Mouse (Mus musculus) liver, postnatal 0 days (tissue): ENCODE results near the gene Avil. TPM values are rescaled to one million over a fixed set of nuclear protein-coding genes. Genes with fewer than 3 reads are reported as not detected.

ENCODE experiments used
- ATAC-seq: fragments of 200-750 bp; cut with Nextera tagmentation; 2 replicates; pipeline ENCODE4 v1.8.0; 2017; ENCODE audit warnings: mild to moderate bottlenecking, moderate library complexity
- DNase-seq: peaks from one replicate; pipeline ENCODE4 v3.0.0-alpha.2; 2016
- H3K27ac ChIP-seq: fragments of 300-500 bp; sonication (generic); 2 replicates; pipeline ENCODE4 v1.5.1; 2014; ENCODE audit warnings: antibody characterized with exemption, moderate library complexity, mild to moderate bottlenecking, low read depth
- H3K27me3 ChIP-seq: fragments of 300-500 bp; sonication (generic); 2 replicates; pipeline ENCODE4 v1.6.1; 2014; ENCODE audit warnings: low read length, control low read depth, mixed read lengths; ENCODE audit not compliant: insufficient read depth
- H3K36me3 ChIP-seq: fragments of 300-500 bp; sonication (generic); replicated peaks from 2 replicates; pipeline ENCODE4 v1.6.1; 2014; ENCODE audit warnings: mild to moderate bottlenecking, control low read depth, low read length, moderate library complexity, mixed read lengths; ENCODE audit not compliant: insufficient read depth
- H3K4me1 ChIP-seq: fragments of 300-500 bp; sonication (generic); 2 replicates; pipeline ENCODE4 v1.6.1; 2014; ENCODE audit warnings: antibody characterized with exemption, mild to moderate bottlenecking, control low read depth; ENCODE audit not compliant: insufficient read depth
- H3K4me2 ChIP-seq: fragments of 300-500 bp; sonication (generic); 2 replicates; pipeline ENCODE4 v1.6.1; 2014; ENCODE audit warnings: low read depth, mild to moderate bottlenecking, low read length, moderate library complexity, mixed read lengths
- H3K4me3 ChIP-seq: fragments of 300-500 bp; sonication (generic); 2 replicates; pipeline ENCODE4 v1.5.1; 2014; ENCODE audit warnings: low read depth, low read length
- H3K9ac ChIP-seq: fragments of 300-500 bp; sonication (generic); replicated peaks from 2 replicates; pipeline ENCODE4 v1.6.1; 2014; ENCODE audit warnings: mild to moderate bottlenecking, moderate library complexity
- H3K9me3 ChIP-seq: fragments of 300-500 bp; sonication (generic); 2 replicates; pipeline ENCODE4 v1.6.1; 2016; ENCODE audit warnings: mild to moderate bottlenecking, control low read depth, low read length, mixed read lengths
- CTCF ChIP-seq: sonication (generic); IDR thresholded peaks from 2 replicates; pipeline ENCODE4 v1.5.1; 2016; ENCODE audit warnings: antibody characterized with exemption, low read depth
- EP300 ChIP-seq: IDR thresholded peaks from 2 replicates; pipeline ENCODE4 v1.6.1; 2016; ENCODE audit warnings: antibody characterized with exemption, low read depth, mild to moderate bottlenecking
- WGBS: fragments of 180-500 bp; shearing (Covaris S2); extraction: QIAGEN DNeasy Blood & Tissue Kit; methylation state at CpG from one replicate; pipeline ENCODE4 v1.1.7; 2014; ENCODE audit not compliant: insufficient replicate concordance; 5-methylcytosine and 5-hydroxymethylcytosine counted together
- microRNA counts: library from miRNA; unstranded; fragments of <30 nt; microRNA quantifications from one replicate; lab custom pipeline; 2015
- microRNA-seq: library from miRNA; unstranded; fragments of <30 nt; microRNA quantifications from one replicate; pipeline ENCODE4, GENCODE M21; 2016
- polyA plus RNA-seq: library from polyadenylated mRNA; unstranded; fragments of >200 nt; fragmentation: Nextera tagmentation; extraction: Ambion mirVana; gene quantifications from 2 replicates; pipeline ENCODE4 v1.2.1, GENCODE M21; 2015

Avil gene
- polyA plus RNA-seq, 1 experiment from 2014 or later, result not detected

DNA sequence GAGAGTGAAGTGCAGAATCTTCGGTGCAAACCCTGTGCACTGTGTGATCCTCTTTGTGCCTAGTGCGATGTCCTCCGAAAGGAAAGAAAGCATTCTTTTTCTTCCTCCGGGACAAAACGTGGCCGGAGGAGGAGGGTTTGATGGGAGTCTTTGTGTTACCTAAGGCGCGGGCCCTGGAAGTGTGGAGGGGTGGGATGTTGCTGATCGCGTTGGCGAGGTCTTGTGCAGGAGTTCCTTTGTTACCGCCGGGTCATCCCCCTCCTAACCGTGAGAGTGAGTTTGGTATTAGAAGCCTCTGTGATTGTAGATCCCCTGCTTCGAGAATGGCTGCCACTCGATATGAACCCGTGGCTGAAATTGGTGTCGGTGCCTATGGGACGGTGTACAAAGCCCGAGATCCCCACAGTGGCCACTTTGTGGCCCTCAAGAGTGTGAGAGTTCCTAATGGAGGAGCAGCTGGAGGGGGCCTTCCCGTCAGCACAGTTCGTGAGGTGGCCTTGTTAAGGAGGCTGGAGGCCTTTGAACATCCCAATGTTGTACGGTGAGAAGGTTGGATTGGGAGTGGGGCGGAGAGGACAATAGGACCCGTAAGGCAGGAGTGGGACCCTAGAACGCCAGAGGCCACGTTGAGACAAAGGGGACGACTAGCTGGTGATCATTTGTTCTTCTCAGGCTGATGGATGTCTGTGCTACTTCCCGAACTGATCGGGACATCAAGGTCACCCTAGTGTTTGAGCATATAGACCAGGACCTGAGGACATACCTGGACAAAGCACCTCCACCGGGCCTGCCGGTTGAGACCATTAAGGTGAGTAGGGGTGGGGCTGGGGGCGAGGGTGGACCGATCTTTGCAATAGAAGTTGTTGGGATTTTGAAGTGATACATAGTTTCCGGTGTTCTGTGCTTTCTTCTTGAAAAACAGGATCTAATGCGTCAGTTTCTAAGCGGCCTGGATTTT is 63.7 kb downstream of the Avil start:
- WGBS, result 11% methylated on average over 37 of the region's 37 CpGs
- H3K4me1 ChIP-seq, result peaks cover 40% of the 10 kb centered on the region
- peak; percentile 0; the same call in 1 of the 2 replicates for ATAC-seq

DNA sequence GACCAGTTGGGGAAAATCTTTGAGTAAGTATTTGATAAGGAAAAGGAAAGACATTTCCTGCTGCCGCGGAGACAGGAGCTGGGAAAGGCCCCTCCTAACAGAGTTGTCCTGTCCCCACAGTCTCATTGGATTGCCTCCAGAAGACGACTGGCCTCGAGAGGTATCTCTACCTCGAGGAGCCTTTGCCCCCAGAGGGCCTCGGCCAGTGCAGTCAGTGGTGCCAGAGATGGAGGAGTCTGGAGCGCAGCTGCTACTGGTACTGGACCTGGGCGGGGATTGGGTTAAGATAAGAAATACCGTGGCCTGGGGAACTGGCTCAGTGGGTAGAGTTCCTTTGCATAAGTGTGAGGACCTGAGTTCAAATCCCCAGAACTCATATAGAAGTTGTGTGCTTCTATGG is 65.5 kb downstream of the Avil start:
- H3K9me3 ChIP-seq, result no peaks in the 10 kb centered on the region
- no peak overlapping the region for H3K4me3 ChIP-seq
- 67% methylated on average over 9 of the region's 9 CpGs for WGBS
- no peak overlapping the region for H3K4me2 ChIP-seq
- TF ChIP-seq EP300 (no peak), CTCF (no peak)
- peaks cover 30% of the 10 kb centered on the region for H3K36me3 ChIP-seq
- H3K4me1 ChIP-seq, result peaks cover 42% of the 10 kb centered on the region
- no peak overlapping the region for H3K9ac ChIP-seq
- no peak for DNase-seq
- H3K27me3 ChIP-seq, result peaks cover 9% of the 10 kb centered on the region
- no peak overlapping the region for H3K27ac ChIP-seq
- ATAC-seq, result no peak

More for the DNA sequence above, 63.7 kb downstream of the Avil start:
- peak overlapping the region; percentile 88 for H3K9ac ChIP-seq
- TF ChIP-seq CTCF (no peak), EP300 (no peak)
- H3K27me3 ChIP-seq, result peaks cover 25% of the 10 kb centered on the region
- H3K9me3 ChIP-seq, result no peaks in the 10 kb centered on the region
- peak overlapping the region; percentile 80 for H3K4me3 ChIP-seq
- no peak for DNase-seq
- peaks cover 30% of the 10 kb centered on the region for H3K36me3 ChIP-seq
- H3K4me2 ChIP-seq, result peak overlapping the region; percentile 95
- peak overlapping the region; percentile 87 for H3K27ac ChIP-seq

DNA sequence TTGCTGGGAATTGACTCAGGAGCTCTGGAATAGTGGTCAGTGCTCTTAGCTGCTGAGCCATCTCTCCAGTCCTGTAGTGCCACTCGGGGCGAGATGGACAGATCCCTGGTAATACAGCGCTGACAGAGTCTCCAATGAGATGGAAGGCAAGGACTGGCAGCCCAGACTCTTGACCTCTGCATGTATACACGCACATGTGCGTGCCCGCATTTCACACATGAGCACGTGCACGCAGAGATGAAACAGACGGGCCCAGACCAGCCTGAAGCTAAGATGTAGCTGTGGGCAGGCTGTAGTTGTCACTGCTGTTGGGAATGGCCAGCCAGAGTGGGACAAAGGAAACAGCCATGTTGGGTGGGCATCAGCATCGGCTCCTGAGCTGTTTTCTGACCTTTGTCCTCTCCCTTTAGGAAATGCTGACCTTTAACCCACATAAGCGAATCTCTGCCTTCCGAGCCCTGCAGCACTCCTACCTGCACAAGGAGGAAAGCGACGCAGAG is 66.1 kb downstream of the Avil start:
- Histone ChIP-seq H3K9me3 (no peaks in the 10 kb centered on the region), H3K4me2 (no peak overlapping the region), H3K36me3 (peaks cover 30% of the 10 kb centered on the region), H3K4me3 (no peak overlapping the region), H3K27me3 (peaks cover 3% of the 10 kb centered on the region), H3K9ac (no peak overlapping the region), H3K4me1 (peaks cover 47% of the 10 kb centered on the region), H3K27ac (peak overlapping the region; percentile 58)
- no peak for ATAC-seq
- peak; percentile 14 for DNase-seq
- no peak for TF ChIP-seq EP300
- no peak for TF ChIP-seq CTCF
- 78% methylated on average over 14 of the region's 14 CpGs for WGBS

DNA sequence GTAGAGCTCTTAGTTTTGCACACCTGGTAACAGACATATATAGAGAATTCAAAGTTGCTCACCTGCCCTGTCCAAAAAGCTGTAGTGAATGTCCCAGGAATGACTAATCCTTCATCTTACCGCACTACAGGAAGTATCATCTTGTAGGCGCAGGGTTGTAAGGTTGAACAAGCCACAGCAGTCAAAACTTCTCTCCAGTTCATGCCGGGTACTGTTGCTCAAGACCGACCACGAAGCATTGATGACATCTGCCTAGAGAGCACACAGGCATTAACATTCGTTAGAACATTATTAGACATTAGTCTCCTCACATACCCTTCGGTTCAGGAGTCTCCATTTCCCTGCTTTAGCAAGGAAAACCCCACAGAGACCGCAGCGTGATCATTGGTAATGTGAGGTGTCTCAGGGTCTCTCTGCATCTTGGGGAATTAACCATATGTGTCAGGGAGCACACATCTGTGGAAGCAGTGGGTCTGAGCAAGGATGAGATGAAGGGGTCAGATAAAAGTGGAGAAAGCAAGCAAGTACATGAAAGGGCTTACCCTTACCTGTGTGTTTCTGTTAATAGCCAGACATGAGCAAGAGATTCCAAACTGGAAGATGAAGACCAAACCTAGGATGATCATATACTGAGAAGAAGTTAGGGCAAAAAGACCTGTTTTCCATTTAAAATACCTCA is 68.0 kb downstream of the Avil start:
- TF ChIP-seq CTCF, result no peak
- peaks cover 40% of the 10 kb centered on the region for H3K4me1 ChIP-seq
- no peaks in the 10 kb centered on the region for H3K9me3 ChIP-seq
- 41% methylated on average over 9 of the region's 9 CpGs for WGBS
- H3K4me2 ChIP-seq, result peak overlapping the region; percentile 92
- H3K27ac ChIP-seq, result peak overlapping the region; percentile 91
- H3K36me3 ChIP-seq, result peaks cover 30% of the 10 kb centered on the region
- DNase-seq (peak; percentile 15), ATAC-seq (no peak)
- peak overlapping the region; percentile 72; the same call in 1 of the 2 replicates for H3K4me3 ChIP-seq
- H3K27me3 ChIP-seq, result no peaks in the 10 kb centered on the region
- peak overlapping the region; percentile 72 for H3K9ac ChIP-seq

DNA sequence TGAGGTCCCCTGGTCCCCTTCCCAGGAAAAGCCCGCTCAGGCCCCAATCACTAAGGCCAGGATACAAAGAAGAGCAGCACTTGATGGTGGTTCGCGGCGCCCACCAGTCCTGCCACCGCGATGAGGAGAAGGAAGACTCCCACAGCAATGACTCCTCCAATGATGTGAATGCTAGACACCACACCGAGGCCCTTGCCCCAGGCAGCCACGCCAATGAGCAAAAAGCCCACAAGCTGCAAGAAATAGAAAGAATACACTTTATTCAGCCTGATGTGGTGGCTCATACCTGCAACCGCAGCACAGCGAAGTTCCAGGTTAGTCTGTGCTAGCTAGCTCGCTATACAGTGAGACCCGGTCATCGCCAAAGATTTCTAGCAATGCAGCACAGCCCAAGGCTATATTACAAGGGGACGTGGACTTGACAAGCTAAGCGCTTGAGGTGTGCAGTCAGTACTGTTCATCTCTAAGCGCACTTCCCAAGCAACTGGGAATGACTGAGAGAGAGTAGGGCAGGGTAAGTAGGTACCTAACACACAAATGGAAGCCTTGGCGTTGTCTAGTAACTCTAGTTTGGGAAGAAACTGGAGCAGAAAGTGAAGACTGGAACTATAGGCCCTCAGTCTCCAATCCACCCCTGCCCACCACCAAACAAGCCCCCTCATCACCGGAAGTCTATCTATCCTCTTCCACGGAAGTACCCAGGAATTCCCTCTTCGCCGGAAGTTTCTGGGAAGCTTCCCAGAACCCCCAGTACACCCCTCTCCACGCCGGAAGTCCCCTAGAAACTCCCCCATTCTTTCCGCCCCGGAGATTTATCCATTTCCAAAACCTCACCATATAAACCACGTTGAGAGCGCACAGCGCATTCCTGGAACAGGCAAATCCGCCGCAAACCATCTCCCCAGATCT is 69.0 kb downstream of the Avil start:
- TF ChIP-seq CTCF, result no peak
- TF ChIP-seq EP300, result no peak
- Histone ChIP-seq H3K4me2 (peak overlapping the region; percentile 92), H3K4me1 (peaks cover 36% of the 10 kb centered on the region), H3K9ac (peak overlapping the region; percentile 72), H3K27me3 (no peaks in the 10 kb centered on the region), H3K36me3 (peaks cover 30% of the 10 kb centered on the region), H3K9me3 (no peaks in the 10 kb centered on the region), H3K27ac (peak overlapping the region; percentile 91), H3K4me3 (peak overlapping the region; percentile 72)
- 7% methylated on average over 30 of the region's 30 CpGs for WGBS
- peak; percentile 36 for DNase-seq
- peak; percentile 17; the same call in 1 of the 2 replicates for ATAC-seq

MicroRNA genes within 50 kb of the gene (microRNA counts, 519-probe panel; counts per million panel counts)
- 4,005 counts per million, percentile 45 among the panel's probes with 10 or more counts for microRNA mmu-miR-26a (lab: Ali Mortazavi, UCI)
- not detected for microRNA mmu-miR-546 (lab: Ali Mortazavi, UCI)

Small RNA genes within 50 kb of the gene (microRNA-seq; reads per million reads assigned to microRNA genes)
- gene Mir26a-2 (71.7 reads per million, percentile 40 among the genes with 10 or more reads in this experiment), gene Mir546 (not detected)

Other genes starting within 250 kb of the Avil start
- gene Atp23, start 99.4 kb upstream of the Avil start, polyA plus RNA-seq, result 5.8 and 7.1 TPM in 2 replicates
- gene Ctdsp2, start 22.0 kb upstream of the Avil start, polyA plus RNA-seq, result 10.7 and 11.4 TPM in 2 replicates
- gene Tsfm, start 30.1 kb downstream of the Avil start, polyA plus RNA-seq, result 37.7 and 38.4 TPM in 2 replicates
- 14.9 and 15.0 TPM in 2 replicates for gene Mettl1, start 40.7 kb downstream of the Avil start, polyA plus RNA-seq
- 0.05 and 0.07 TPM in 2 replicates for gene Eef1akmt3, start 40.8 kb downstream of the Avil start, polyA plus RNA-seq
- not detected in 2 replicates for gene Cyp27b1, start 47.5 kb downstream of the Avil start, polyA plus RNA-seq
- 0.04 and 0.06 TPM in 2 replicates for gene March9, start 59.5 kb downstream of the Avil start, polyA plus RNA-seq
- 209 and 225 TPM in 2 replicates for gene Cdk4, start 62.8 kb downstream of the Avil start, polyA plus RNA-seq
- gene Tspan31, start 69.6 kb downstream of the Avil start, polyA plus RNA-seq, result 224 and 230 TPM in 2 replicates
- gene Agap2, start 74.6 kb downstream of the Avil start, polyA plus RNA-seq, result 0.33 and 0.88 TPM in 2 replicates
- gene Os9, start 120.4 kb downstream of the Avil start, polyA plus RNA-seq, result 78.8 and 81.4 TPM in 2 replicates
- gene B4galnt1, start 164.5 kb downstream of the Avil start, polyA plus RNA-seq, result 27.2 and 32.2 TPM in 2 replicates
- gene Slc26a10, start 179.9 kb downstream of the Avil start, polyA plus RNA-seq, result 2.0 TPM in 2 replicates
- gene Arhgef25, start 189.4 kb downstream of the Avil start, polyA plus RNA-seq, result 1.9 and 2.6 TPM in 2 replicates
- 8.8 and 8.9 TPM in 2 replicates for gene Dtx3, start 195.0 kb downstream of the Avil start, polyA plus RNA-seq
- 14.7 and 17.7 TPM in 2 replicates for gene Pip4k2c, start 210.9 kb downstream of the Avil start, polyA plus RNA-seq